ENCODE assay signal across 23 mouse cellular contexts in genomic region chrX:101388866-101389537, GRCm38 (mm10). TPM values are rescaled to one million over a fixed set of nuclear protein-coding genes. Genes with fewer than 3 reads are reported as not detected.
DNase-seq lines count a peak whose midpoint lies in the region; ATAC-seq lines count a peak whose summit lies in the region.
"Had no signal": no experiment of that assay in that cellular context is flagged by ENCODE, and none has a peak within 500 bp of the region (broad histone marks: within the 10 kb centered on the region; RNA-seq: fewer than 3 reads in every experiment).

No protein-coding gene starts in this region.

- H3K9me3 ChIP-seq in heart, embryonic 12.5 days (replicated peaks), result no peaks in the 10 kb centered on the region
- no peaks in the 10 kb centered on the region for H3K9me3 ChIP-seq in forebrain, embryonic 16.5 days (ENCODE audit: control insufficient read depth, low read length)
- H3K9me3 ChIP-seq: embryonic facial prominence, embryonic 13.5 days; midbrain, embryonic 12.5 days; stomach, embryonic 15.5 days had no signal

- H3K27me3 ChIP-seq in heart, embryonic 12.5 days (replicated peaks), result peaks cover 39% of the 10 kb centered on the region
- no peaks in the 10 kb centered on the region; the same call in 1 of the 2 replicates for H3K27me3 ChIP-seq in forebrain, embryonic 16.5 days (replicated peaks; ENCODE audit: control insufficient read depth, insufficient read depth, low read length)

- H3K4me1 ChIP-seq in heart, embryonic 12.5 days (replicated peaks), result no peaks in the 10 kb centered on the region; the same call in 1 of the 2 replicates
- H3K4me1 ChIP-seq in forebrain, embryonic 16.5 days (replicated peaks; ENCODE audit: control insufficient read depth, insufficient read depth, low read length), result 0 out of 2 replicates have a peak, but pooled peaks cover 5% of the 10 kb centered on the region
- H3K4me1 ChIP-seq: embryonic facial prominence, embryonic 13.5 days; midbrain, embryonic 12.5 days; stomach, embryonic 15.5 days had no signal

- 67% methylated on average over 5 of the region's 5 CpGs for WGBS in heart, embryonic 12.5 days
- WGBS in forebrain, embryonic 16.5 days, result 54% methylated on average over 5 of the region's 5 CpGs

- ATAC-seq in heart, embryonic 12.5 days (ENCODE audit: insufficient number of reproducible peaks, low FRiP score), result no peak
- peak; percentile 77 for ATAC-seq in forebrain, embryonic 16.5 days
- no peak for ATAC-seq in monocyte, adult 5-6 weeks (replicated peaks; ENCODE audit: insufficient number of reproducible peaks, low FRiP score, low TSS enrichment, poor library complexity, severe bottlenecking)

- H3K27ac ChIP-seq in heart, embryonic 12.5 days (ENCODE audit: poor library complexity, severe bottlenecking), result no peak overlapping the region
- no peak overlapping the region; the same call in 1 of the 2 replicates for H3K27ac ChIP-seq in forebrain, embryonic 16.5 days (ENCODE audit: low read length)
- H3K27ac ChIP-seq: embryonic facial prominence, embryonic 13.5 days; gastrocnemius, adult 2 months; midbrain, embryonic 12.5 days; stomach, embryonic 15.5 days had no signal

- DNase-seq in heart, adult 11 months, result peak; percentile 50
- peak; percentile 12 for DNase-seq in layer of hippocampus, adult 11-12 months (ENCODE audit: low spot score)
- DNase-seq in layer of hippocampus, postnatal 25 days (ENCODE audit: extremely low spot score in 1 of 2, low spot score in 1 of 2), result no peak
- DNase-seq in NIH3T3 (ENCODE audit: low read depth), result peak; percentile 2
- DNase-seq in cerebellum, adult 11-12 months, result no peak
- DNase-seq: adrenal gland, postnatal 10 days; B cell, adult 2 months; cerebellum, adult 9-10 months; gastrocnemius, adult 2 months; heart, postnatal 4 days; liver; lung, embryonic 14.5 days; lung, postnatal 4 days; right cerebral cortex, adult 18-20 months; spleen, adult 18-20 months had no signal

- H3K4me2 ChIP-seq in heart, embryonic 12.5 days, result no peak overlapping the region
- no peak overlapping the region for H3K4me2 ChIP-seq in forebrain, embryonic 16.5 days (ENCODE audit: low read length)
- H3K4me2 ChIP-seq: embryonic facial prominence, embryonic 13.5 days; lung, embryonic 14.5 days; midbrain, embryonic 12.5 days; stomach, embryonic 15.5 days had no signal

- no peak overlapping the region for H3K4me3 ChIP-seq in heart, embryonic 12.5 days
- H3K4me3 ChIP-seq in forebrain, embryonic 16.5 days (replicated peaks; ENCODE audit: low read length), result no peak overlapping the region
- H3K4me3 ChIP-seq: embryonic facial prominence, embryonic 13.5 days; gastrocnemius, adult 2 months; midbrain, embryonic 12.5 days; stomach, embryonic 15.5 days had no signal

- H3K36me3 ChIP-seq in heart, embryonic 12.5 days, result no peaks in the 10 kb centered on the region
- no peaks in the 10 kb centered on the region for H3K36me3 ChIP-seq in forebrain, embryonic 16.5 days (ENCODE audit: control insufficient read depth, insufficient read depth)
- H3K36me3 ChIP-seq: embryonic facial prominence, embryonic 13.5 days; midbrain, embryonic 12.5 days; stomach, embryonic 15.5 days had no signal

- H3K9ac ChIP-seq in heart, embryonic 12.5 days, result no peak overlapping the region
- H3K9ac ChIP-seq in forebrain, embryonic 16.5 days (replicated peaks; ENCODE audit: low read depth, low read length), result no peak overlapping the region
- H3K9ac ChIP-seq: embryonic facial prominence, embryonic 13.5 days; lung, embryonic 14.5 days; midbrain, embryonic 12.5 days; stomach, embryonic 15.5 days had no signal

RNA-seq across cellular contexts. Expression of gene Gjb1, which starts 12.8 kb away (rescaled TPM):
- polyA plus RNA-seq in heart, embryonic 12.5 days (2016; fragmentation: Nextera tagmentation; extraction: Ambion mirVana), result 0.13 and 0.66 TPM in 2 replicates
- total RNA-seq in layer of hippocampus, postnatal 25 days (2021), result 10 to 100 TPM; 13.2 TPM
- polyA plus RNA-seq in forebrain, embryonic 16.5 days (2015; fragmentation: Nextera tagmentation; extraction: Ambion mirVana), result 0.81 and 0.84 TPM in 2 replicates
- total RNA-seq in monocyte, adult 5-6 weeks (2017), result not detected in 3 replicates
- total RNA-seq: granulocyte monocyte progenitor cell, adult 5-6 weeks; heart, postnatal 4 days had no signal
- polyA plus RNA-seq: embryonic facial prominence, embryonic 13.5 days; heart, embryonic 14.5 days; midbrain, embryonic 12.5 days had no signal

RNA-seq across cellular contexts. Expression of gene Zmym3, which starts 31.6 kb away (rescaled TPM):
- polyA plus RNA-seq in heart, embryonic 12.5 days (2016; fragmentation: Nextera tagmentation; extraction: Ambion mirVana), result 29.9 and 30.0 TPM in 2 replicates
- total RNA-seq in layer of hippocampus, postnatal 25 days (2021), result 100 to 1,000 TPM; 134 to 167 TPM
- polyA plus RNA-seq in forebrain, embryonic 16.5 days (2015; fragmentation: Nextera tagmentation; extraction: Ambion mirVana), result 66.6 and 89.2 TPM in 2 replicates
- 11.0 to 35.3 TPM (median 11.1 TPM) in 3 replicates for total RNA-seq in monocyte, adult 5-6 weeks (2017)

RNA-seq across cellular contexts. Expression of gene Nono, which starts 40.1 kb away (rescaled TPM):
- polyA plus RNA-seq in heart, embryonic 12.5 days (2016; fragmentation: Nextera tagmentation; extraction: Ambion mirVana), result 290 and 312 TPM in 2 replicates
- 100 to 1,000 TPM; 131 to 158 TPM for total RNA-seq in layer of hippocampus, postnatal 25 days (2021)
- 456 and 481 TPM in 2 replicates for polyA plus RNA-seq in forebrain, embryonic 16.5 days (2015; fragmentation: Nextera tagmentation; extraction: Ambion mirVana)
- total RNA-seq in monocyte, adult 5-6 weeks (2017), result 308 to 348 TPM (median 324 TPM) in 3 replicates

RNA-seq across cellular contexts. Expression of gene Itgb1bp2, which starts 59.9 kb away (rescaled TPM):
- polyA plus RNA-seq in heart, embryonic 12.5 days (2016; fragmentation: Nextera tagmentation; extraction: Ambion mirVana), result 52.7 and 54.9 TPM in 2 replicates
- total RNA-seq in layer of hippocampus, postnatal 25 days (2021), result 1 to 10 TPM in 1 of 2 experiments, under 1 TPM in 1; 0.42 to 1.8 TPM
- polyA plus RNA-seq in forebrain, embryonic 16.5 days (2015; fragmentation: Nextera tagmentation; extraction: Ambion mirVana), result 1.4 and 3.1 TPM in 2 replicates
- 0.64 to 2.6 TPM in 2 of 3 replicates, not detected in the other for total RNA-seq in monocyte, adult 5-6 weeks (2017)
- total RNA-seq: granulocyte monocyte progenitor cell, adult 5-6 weeks had no signal

Comparison
In these comparisons a context has a peak if more than half of its experiments do, and no peak if none do; other contexts are left out.
1. DNase-seq: peak in heart, adult 11 months (single experiment), layer of hippocampus, adult 11-12 months (single experiment) and NIH3T3 (single experiment); none in layer of hippocampus, postnatal 25 days (0 of 2) and cerebellum, adult 11-12 months (single experiment).
2. RNA of gene Gjb1, which starts 12.8 kb away (total RNA-seq): 13.2 TPM in layer of hippocampus, postnatal 25 days; not detected in monocyte, adult 5-6 weeks; every median in the first group is over 10 times any median in the second.